Mouse (Mus musculus) CD4-positive helper T cell, adult 2 months (primary cell): ENCODE data around the gene Csad.

Experiments used
- DNase-seq: peaks from one replicate; pipeline ENCODE4 v3.0.0-alpha.2; 2012; ENCODE audit warnings: low read depth, missing footprints, low spot score

Gene Csad

GRCm38 (mm10) chr15:102204674-102205505 lies at the start of gene Csad:
TSS of gene Csad (minus strand) at chr15:102204724.
- no peak for DNase-seq

GRCm38 (mm10) chr15:102250521-102250920 lies 46.0 kb upstream of the Csad start:
- no peak for DNase-seq

- no peak for DNase-seq
Observed at GRCm38 (mm10) chr15:102249967-102250366, 45.4 kb upstream of the Csad start.

DNA sequence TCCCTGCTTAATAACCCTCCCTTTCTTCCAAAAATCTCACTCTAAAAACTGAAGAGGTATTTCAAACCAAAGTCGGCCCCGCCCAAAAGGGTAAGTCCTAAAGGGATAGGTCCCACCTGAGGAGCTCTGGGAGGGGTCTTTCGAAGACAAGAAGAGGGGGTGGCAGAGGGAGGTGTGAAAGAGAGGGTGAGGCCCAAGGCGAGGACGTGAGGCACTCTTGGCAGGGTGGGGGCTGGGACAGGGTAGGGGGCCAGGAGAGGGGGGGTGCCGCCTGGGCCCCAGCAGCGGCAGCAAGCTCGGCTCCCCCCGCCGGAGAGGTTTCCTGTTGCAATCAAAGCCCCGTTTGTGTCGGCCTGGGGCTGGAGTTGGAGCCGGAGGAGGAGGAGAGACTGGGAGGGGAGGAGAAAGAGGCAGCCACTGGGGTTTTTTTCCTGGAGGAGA lies 44.7 kb upstream of the Csad start:
- no peak for DNase-seq

GRCm38 (mm10) chr15:102248812-102249191 lies 44.3 kb upstream of the Csad start:
- DNase-seq = peak; percentile 2

GRCm38 (mm10) chr15:102248131-102248811 lies 43.7 kb upstream of the Csad start:
- peak; percentile 10 for DNase-seq

- DNase-seq = no peak
Observed at GRCm38 (mm10) chr15:102247252-102248130, 43.0 kb upstream of the Csad start.

DNA sequence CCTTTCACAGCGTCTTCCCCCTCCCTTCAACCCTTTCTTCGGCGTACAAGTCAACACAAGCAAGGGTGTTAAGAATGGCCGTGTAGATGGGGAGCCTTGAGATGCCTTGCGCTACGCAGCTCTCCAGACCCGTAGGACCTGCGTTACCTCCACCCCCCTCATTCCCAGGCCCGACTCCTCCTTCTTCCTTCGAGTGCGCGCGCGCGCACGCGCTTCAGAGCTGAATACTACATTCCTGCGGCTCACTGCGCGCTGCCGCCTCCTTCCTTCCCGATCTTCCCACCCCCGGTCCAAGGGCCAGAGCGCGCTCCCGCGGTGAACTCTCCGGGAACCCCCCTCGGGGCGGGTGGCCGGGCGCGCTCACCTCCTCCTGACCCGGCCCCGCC lies 42.3 kb upstream of the Csad start:
- DNase-seq = peak; percentile 89

- DNase-seq = peak; percentile 93
Observed at GRCm38 (mm10) chr15:102245891-102246741, 41.6 kb upstream of the Csad start.

- DNase-seq = peak; percentile 57
Observed at GRCm38 (mm10) chr15:102245461-102245881, 40.9 kb upstream of the Csad start.

- no peak for DNase-seq
Observed at GRCm38 (mm10) chr15:102244306-102245191, 40.0 kb upstream of the Csad start.

GRCm38 (mm10) chr15:102243229-102244190 lies 39.0 kb upstream of the Csad start:
- peak; percentile 65 for DNase-seq

DNA sequence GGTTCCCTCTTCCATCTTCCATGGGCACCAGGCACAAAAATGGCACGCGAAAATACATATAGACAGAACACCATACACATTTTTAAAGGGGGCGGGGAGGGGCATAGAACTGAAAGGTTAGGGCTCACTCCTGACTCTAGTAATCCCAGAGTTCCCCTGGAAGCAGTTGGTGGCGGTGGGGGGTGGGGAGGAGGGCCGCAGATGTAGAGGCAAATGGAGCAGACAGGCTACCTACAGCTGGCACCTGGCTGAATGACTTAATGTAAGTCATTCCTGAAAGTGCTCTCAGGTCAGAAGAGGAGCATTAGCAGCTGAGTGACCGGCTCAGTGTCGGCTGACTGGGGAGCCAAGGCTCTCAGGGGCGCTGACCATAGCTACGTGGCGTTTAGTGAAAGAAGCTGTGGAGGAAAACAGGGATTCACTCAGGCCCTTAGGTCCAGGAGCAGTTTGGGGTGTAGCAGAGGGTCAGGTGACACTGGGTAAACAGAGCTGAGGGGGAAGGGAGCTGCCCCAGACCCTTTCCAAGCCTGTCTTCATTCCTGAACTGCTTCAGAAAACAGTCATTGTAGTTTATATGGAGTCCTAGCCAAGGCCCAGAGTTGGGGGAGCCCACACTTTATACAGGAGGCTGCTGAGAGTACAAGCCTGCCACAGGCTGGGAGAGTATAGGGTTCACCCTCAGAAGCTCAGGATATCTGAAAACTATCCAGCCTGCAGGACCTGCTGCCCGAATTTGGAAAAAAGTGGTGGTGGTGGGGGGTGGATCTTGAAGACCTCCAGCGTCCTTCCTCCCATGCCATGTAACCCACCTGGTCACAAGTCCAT lies 38.1 kb upstream of the Csad start:
- no peak for DNase-seq

GRCm38 (mm10) chr15:102240607-102241006 lies 36.1 kb upstream of the Csad start:
- DNase-seq = no peak

DNA sequence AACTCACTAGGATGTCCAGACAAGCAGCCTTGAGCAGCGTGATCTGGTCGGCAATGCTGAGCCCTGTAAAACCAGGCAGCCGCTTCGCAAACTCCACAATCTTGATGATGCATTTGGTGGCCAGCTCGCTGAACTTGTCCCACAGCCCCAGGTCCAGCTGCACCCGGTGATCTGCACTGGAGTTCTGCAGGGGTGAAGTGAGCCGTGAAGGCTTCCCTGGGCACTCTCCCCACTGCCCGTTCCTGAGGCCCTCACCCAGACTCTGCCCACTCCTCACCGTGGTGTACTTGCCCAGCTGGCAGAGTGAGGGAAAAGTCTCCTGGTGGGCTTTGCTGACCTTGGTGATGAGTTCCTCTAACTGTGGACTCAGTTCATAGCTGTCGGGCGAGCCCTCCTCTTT lies 35.3 kb upstream of the Csad start:
- no peak for DNase-seq

- DNase-seq = peak; percentile 75
Observed at GRCm38 (mm10) chr15:102239260-102239590, 34.7 kb upstream of the Csad start.

DNA sequence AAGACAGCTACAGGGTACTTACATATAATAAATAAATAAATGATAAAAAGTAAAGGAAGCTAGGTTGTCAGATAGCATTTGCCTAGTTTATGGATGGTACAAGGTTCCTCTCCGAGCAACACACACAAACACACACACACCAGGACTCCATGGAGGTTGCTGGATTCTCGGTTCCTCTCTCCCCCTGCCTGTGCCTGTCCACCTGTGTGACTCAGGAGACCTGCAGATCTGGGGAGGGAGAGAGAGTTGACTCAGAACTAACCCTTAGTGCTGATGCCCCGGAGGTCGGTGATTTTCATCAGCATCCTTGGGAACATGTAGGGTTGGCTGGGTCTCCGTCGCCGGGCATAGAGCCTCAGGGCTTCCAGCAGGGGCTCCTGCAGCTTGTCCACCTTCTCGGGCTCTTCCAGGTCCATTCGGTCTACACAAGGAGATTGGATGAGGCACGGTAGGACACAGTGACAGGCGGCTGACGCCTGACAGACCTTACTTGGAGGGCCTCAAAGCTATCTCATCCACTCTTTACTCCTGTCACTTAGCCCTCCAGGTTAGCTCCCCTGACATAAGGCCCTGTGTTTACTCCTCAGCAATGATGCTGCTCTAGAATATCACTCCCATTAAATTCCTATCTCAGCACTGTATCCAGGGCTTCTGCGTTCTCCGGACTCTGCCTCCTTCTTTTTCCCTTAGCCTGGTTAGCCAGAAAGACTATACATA lies 34.2 kb upstream of the Csad start:
- DNase-seq = no peak
